Mouse (Mus musculus): ENCODE measurements at regions not wholly inside any gene's neighbourhood (a gene's known extent, or its start where the extent isn't known, plus 50 kb on each side); places are given as distances from the start of the nearest gene placed in this dataset.

GRCm38 (mm10) chr13:115860480-115860879, 449.0 kb downstream of the Isl1 start:
- TF ChIP-seq CTCF (IDR thresholded peaks at IDR 0.05; ENCODE audit: extremely low read depth, insufficient read length, insufficient replicate concordance, low read depth, low read length) (no peak), POLR2A (IDR thresholded peaks at IDR 0.05; ENCODE audit: low read depth, low read length) (no peak)
